Mouse (Mus musculus) stomach, embryonic 15.5 days (tissue): ENCODE measurements at regions not wholly inside any gene's neighbourhood (a gene's known extent, or its start where the extent isn't known, plus 50 kb on each side); places are given as distances from the start of the nearest gene placed in this dataset.

Experiments used
- ATAC-seq: fragments of 200-750 bp; cut with Nextera tagmentation; 2 replicates; pipeline ENCODE4 v1.8.0; 2017; ENCODE audit warnings: low read depth, moderate number of reproducible peaks, moderate TSS enrichment; ENCODE audit not compliant: insufficient read depth, low FRiP score
- H3K27ac ChIP-seq: fragments of 300-500 bp; sonication (generic); 2 replicates; pipeline ENCODE4 v1.5.1; 2015; ENCODE audit warnings: mild to moderate bottlenecking, inconsistent platforms
- H3K27me3 ChIP-seq: fragments of 300-500 bp; sonication (generic); replicated peaks from 2 replicates; pipeline ENCODE4 v1.6.1; 2015; ENCODE audit warnings: inconsistent platforms
- H3K36me3 ChIP-seq: fragments of 300-500 bp; sonication (generic); 2 replicates; pipeline ENCODE4 v1.6.1; 2015; ENCODE audit warnings: inconsistent platforms
- H3K4me1 ChIP-seq: fragments of 300-500 bp; sonication (generic); 2 replicates; pipeline ENCODE4 v1.6.1; 2015; ENCODE audit warnings: inconsistent platforms
- H3K4me2 ChIP-seq: fragments of 300-500 bp; sonication (generic); 2 replicates; pipeline ENCODE4 v1.6.1; 2015; ENCODE audit warnings: mild to moderate bottlenecking, inconsistent platforms
- H3K4me3 ChIP-seq: fragments of 300-500 bp; sonication (generic); replicated peaks from 2 replicates; pipeline ENCODE4 v1.5.1; 2015; ENCODE audit warnings: inconsistent platforms
- H3K9ac ChIP-seq: fragments of 300-500 bp; sonication (generic); 2 replicates; pipeline ENCODE4 v1.6.1; 2015; ENCODE audit warnings: inconsistent platforms
- H3K9me3 ChIP-seq: fragments of 300-500 bp; sonication (generic); 2 replicates; pipeline ENCODE4 v1.6.1; 2016; ENCODE audit warnings: inconsistent platforms
- WGBS: fragments of 180-500 bp; shearing (Covaris S2); methylation state at CpG from one replicate; pipeline ENCODE4 v1.1.7; 2015; 5-methylcytosine and 5-hydroxymethylcytosine counted together

GRCm38 (mm10) chr4:54071951-54072350 is 246.1 kb downstream of the Tmem38b start:
- Histone ChIP-seq H3K4me3 (no peak overlapping the region), H3K36me3 (no peaks in the 10 kb centered on the region), H3K27ac (no peak overlapping the region), H3K9me3 (no peaks in the 10 kb centered on the region), H3K27me3 (no peaks in the 10 kb centered on the region), H3K9ac (no peak overlapping the region), H3K4me1 (no peaks in the 10 kb centered on the region), H3K4me2 (no peak overlapping the region)
- no peak for ATAC-seq
- 70% methylated on average over 4 of the region's 4 CpGs for WGBS

- Histone ChIP-seq H3K9me3 (no peaks in the 10 kb centered on the region), H3K4me2 (no peak overlapping the region), H3K9ac (no peak overlapping the region), H3K4me1 (no peaks in the 10 kb centered on the region), H3K27me3 (no peaks in the 10 kb centered on the region), H3K27ac (no peak overlapping the region), H3K4me3 (no peak overlapping the region), H3K36me3 (no peaks in the 10 kb centered on the region)
- 64% methylated on average over 3 of the region's 3 CpGs for WGBS
- no peak for ATAC-seq
These were observed 246.6 kb downstream of the Tmem38b start for GRCm38 (mm10) chr4:54072482-54072881.

GRCm38 (mm10) chr4:54072932-54073331 is 247.1 kb downstream of the Tmem38b start:
- 51% methylated on average over 10 of the region's 10 CpGs for WGBS
- no peaks in the 10 kb centered on the region for H3K9me3 ChIP-seq
- no peaks in the 10 kb centered on the region for H3K4me1 ChIP-seq
- H3K36me3 ChIP-seq: no peaks in the 10 kb centered on the region
- H3K4me3 ChIP-seq: no peak overlapping the region
- ATAC-seq: no peak
- H3K27ac ChIP-seq: no peak overlapping the region
- H3K27me3 ChIP-seq: no peaks in the 10 kb centered on the region
- no peak overlapping the region for H3K9ac ChIP-seq
- no peak overlapping the region for H3K4me2 ChIP-seq

- H3K27ac ChIP-seq: no peak overlapping the region
- H3K4me3 ChIP-seq: no peak overlapping the region
- 77% methylated on average over 7 of the region's 7 CpGs for WGBS
- no peak overlapping the region for H3K4me2 ChIP-seq
- no peaks in the 10 kb centered on the region for H3K36me3 ChIP-seq
- H3K9me3 ChIP-seq: no peaks in the 10 kb centered on the region
- H3K27me3 ChIP-seq: no peaks in the 10 kb centered on the region
- no peak for ATAC-seq
- H3K9ac ChIP-seq: no peak overlapping the region
- no peaks in the 10 kb centered on the region for H3K4me1 ChIP-seq
These were observed 247.6 kb downstream of the Tmem38b start for GRCm38 (mm10) chr4:54073483-54073882.

- no peaks in the 10 kb centered on the region for H3K27me3 ChIP-seq
- no peak overlapping the region for H3K4me3 ChIP-seq
- H3K4me2 ChIP-seq: no peak overlapping the region
- no peaks in the 10 kb centered on the region for H3K36me3 ChIP-seq
- H3K9me3 ChIP-seq: no peaks in the 10 kb centered on the region
- no peaks in the 10 kb centered on the region for H3K4me1 ChIP-seq
- ATAC-seq: no peak
- WGBS: 65% methylated on average over 5 of the region's 5 CpGs
- H3K9ac ChIP-seq: no peak overlapping the region
- H3K27ac ChIP-seq: no peak overlapping the region
These were observed 248.4 kb downstream of the Tmem38b start for GRCm38 (mm10) chr4:54074226-54074625.

- no peak overlapping the region for H3K4me2 ChIP-seq
- H3K27me3 ChIP-seq: no peaks in the 10 kb centered on the region
- H3K9me3 ChIP-seq: no peaks in the 10 kb centered on the region
- no peaks in the 10 kb centered on the region for H3K36me3 ChIP-seq
- ATAC-seq: no peak
- no peak overlapping the region for H3K27ac ChIP-seq
- H3K9ac ChIP-seq: no peak overlapping the region
- no peaks in the 10 kb centered on the region for H3K4me1 ChIP-seq
- no peak overlapping the region for H3K4me3 ChIP-seq
- 64% methylated on average over 9 of the region's 9 CpGs for WGBS
These were observed 254.7 kb downstream of the Tmem38b start for GRCm38 (mm10) chr4:54080526-54080925.

GRCm38 (mm10) chr4:54081411-54081810 is 255.6 kb downstream of the Tmem38b start:
- WGBS: 76% methylated on average over 5 of the region's 5 CpGs
- Histone ChIP-seq H3K36me3 (no peaks in the 10 kb centered on the region), H3K4me1 (no peaks in the 10 kb centered on the region), H3K27ac (no peak overlapping the region), H3K9ac (no peak overlapping the region), H3K4me3 (no peak overlapping the region), H3K4me2 (no peak overlapping the region), H3K27me3 (no peaks in the 10 kb centered on the region), H3K9me3 (no peaks in the 10 kb centered on the region)
- ATAC-seq: no peak

- no peak overlapping the region for H3K9ac ChIP-seq
- no peak overlapping the region for H3K4me2 ChIP-seq
- H3K27me3 ChIP-seq: no peaks in the 10 kb centered on the region
- no peak for ATAC-seq
- H3K36me3 ChIP-seq: no peaks in the 10 kb centered on the region
- 82% methylated on average over 6 of the region's 6 CpGs for WGBS
- no peaks in the 10 kb centered on the region for H3K4me1 ChIP-seq
- no peaks in the 10 kb centered on the region for H3K9me3 ChIP-seq
- H3K27ac ChIP-seq: no peak overlapping the region
- no peak overlapping the region for H3K4me3 ChIP-seq
These were observed 258.9 kb downstream of the Tmem38b start for GRCm38 (mm10) chr4:54084747-54085146.

- no peak overlapping the region for H3K4me3 ChIP-seq
- H3K9me3 ChIP-seq: no peaks in the 10 kb centered on the region
- no peak; the same call in 1 of the 2 replicates for ATAC-seq
- no peaks in the 10 kb centered on the region for H3K4me1 ChIP-seq
- no peak overlapping the region for H3K4me2 ChIP-seq
- no peak overlapping the region for H3K9ac ChIP-seq
- no peaks in the 10 kb centered on the region for H3K27me3 ChIP-seq
- 62% methylated on average over 7 of the region's 7 CpGs for WGBS
- no peaks in the 10 kb centered on the region for H3K36me3 ChIP-seq
- H3K27ac ChIP-seq: no peak overlapping the region; the same call in 1 of the 2 replicates
These were observed 268.6 kb downstream of the Tmem38b start for GRCm38 (mm10) chr4:54094285-54094997.

- WGBS: 72% methylated on average over 4 of the region's 4 CpGs
- no peaks in the 10 kb centered on the region for H3K9me3 ChIP-seq
- no peaks in the 10 kb centered on the region for H3K27me3 ChIP-seq
- H3K36me3 ChIP-seq: no peaks in the 10 kb centered on the region
- no peak overlapping the region for H3K27ac ChIP-seq
- no peak overlapping the region for H3K9ac ChIP-seq
- H3K4me3 ChIP-seq: no peak overlapping the region
- ATAC-seq: no peak
- no peaks in the 10 kb centered on the region for H3K4me1 ChIP-seq
- no peak overlapping the region for H3K4me2 ChIP-seq
These were observed 269.5 kb downstream of the Tmem38b start for GRCm38 (mm10) chr4:54095200-54095930.

- no peak for ATAC-seq
- Histone ChIP-seq H3K9ac (no peak overlapping the region), H3K4me3 (no peak overlapping the region), H3K27ac (no peak overlapping the region), H3K4me1 (no peaks in the 10 kb centered on the region), H3K27me3 (no peaks in the 10 kb centered on the region), H3K36me3 (no peaks in the 10 kb centered on the region), H3K4me2 (no peak overlapping the region), H3K9me3 (no peaks in the 10 kb centered on the region)
- 51% methylated on average over 2 of the region's 2 CpGs for WGBS
These were observed 271.7 kb downstream of the Tmem38b start for GRCm38 (mm10) chr4:54097543-54097942.

- no peaks in the 10 kb centered on the region for H3K4me1 ChIP-seq
- no peak overlapping the region for H3K4me3 ChIP-seq
- no peaks in the 10 kb centered on the region for H3K9me3 ChIP-seq
- no peak overlapping the region for H3K27ac ChIP-seq
- H3K9ac ChIP-seq: no peak overlapping the region
- ATAC-seq: no peak
- H3K36me3 ChIP-seq: no peaks in the 10 kb centered on the region
- no peak overlapping the region for H3K4me2 ChIP-seq
- H3K27me3 ChIP-seq: no peaks in the 10 kb centered on the region
These were observed 274.4 kb downstream of the Tmem38b start for GRCm38 (mm10) chr4:54100282-54100681.
